Mouse (Mus musculus) T-cell, adult 2 months (primary cell): Measurements from ENCODE around the gene Sun5.
"Not testable (repeated sequence)": the region's sequence is repeated elsewhere in the genome, so short reads cannot be mapped to it uniquely, and the experiment has no call there.

Source experiments
- DNase-seq: peaks from one replicate; pipeline ENCODE4 v3.0.0; 2022; ENCODE audit warnings: low spot score

The Sun5 gene

GRCm38 (mm10) chr2:153870984-153871383 is at the start of gene Sun5:
TSS of gene Sun5 (minus strand) at chr2:153871084.
- DNase-seq, result no peak

- no peak for DNase-seq
These were observed 47.0 kb upstream of the Sun5 start, which contains the start of gene Bpifb3 for GRCm38 (mm10) chr2:153917930-153918329. TSS of gene Bpifb3 (plus strand) at chr2:153918230.

- DNase-seq, result no peak
These were observed 43.3 kb upstream of the Sun5 start for GRCm38 (mm10) chr2:153914151-153914550.

GRCm38 (mm10) chr2:153906626-153907025 is 35.7 kb upstream of the Sun5 start:
- DNase-seq, result no peak

GRCm38 (mm10) chr2:153902726-153903125 is 31.8 kb upstream of the Sun5 start:
- DNase-seq, result no peak

GRCm38 (mm10) chr2:153900088-153900487 is 29.2 kb upstream of the Sun5 start, which contains the start of gene Bpifb6:
TSS of gene Bpifb6 (plus strand) at chr2:153900388.
- no peak for DNase-seq

GRCm38 (mm10) chr2:153899111-153899510 is 28.2 kb upstream of the Sun5 start:
- DNase-seq, result no peak

- DNase-seq, result no peak
These were observed 3.9 kb upstream of the Sun5 start, which contains the start of gene Bpifb2 for GRCm38 (mm10) chr2:153874745-153875144. TSS of gene Bpifb2 (plus strand) at chr2:153875045.

- no peak for DNase-seq
These were observed 8.9 kb downstream of the Sun5 start for GRCm38 (mm10) chr2:153861960-153862359.

GRCm38 (mm10) chr2:153860715-153861114 is 10.2 kb downstream of the Sun5 start:
- DNase-seq, result no peak

GRCm38 (mm10) chr2:153860315-153860714 is 10.6 kb downstream of the Sun5 start:
- DNase-seq, result no peak

GRCm38 (mm10) chr2:153859581-153859980 is 11.3 kb downstream of the Sun5 start:
- no peak for DNase-seq

GRCm38 (mm10) chr2:153853544-153853943 is 17.3 kb downstream of the Sun5 start:
- no peak for DNase-seq

- peak; percentile 6 for DNase-seq
These were observed 19.9 kb downstream of the Sun5 start for GRCm38 (mm10) chr2:153851030-153851360.

- DNase-seq, result no peak
These were observed 20.4 kb downstream of the Sun5 start for GRCm38 (mm10) chr2:153850351-153851029.

- no peak for DNase-seq
These were observed 22.5 kb downstream of the Sun5 start for GRCm38 (mm10) chr2:153848389-153848788.

GRCm38 (mm10) chr2:153842854-153843253 is 28.0 kb downstream of the Sun5 start:
- no peak for DNase-seq

- no peak for DNase-seq
These were observed 37.6 kb downstream of the Sun5 start for GRCm38 (mm10) chr2:153833291-153833690.

- no peak for DNase-seq
These were observed 42.2 kb downstream of the Sun5 start for GRCm38 (mm10) chr2:153828704-153829103.

GRCm38 (mm10) chr2:153827171-153827830 is 43.6 kb downstream of the Sun5 start:
- DNase-seq, result no peak

GRCm38 (mm10) chr2:153825900-153826299 is 45.0 kb downstream of the Sun5 start:
- DNase-seq, result not testable (repeated sequence)

- no peak for DNase-seq
These were observed 46.3 kb downstream of the Sun5 start for GRCm38 (mm10) chr2:153824593-153824992.

GRCm38 (mm10) chr2:153822005-153822543 is 48.8 kb downstream of the Sun5 start:
- no peak for DNase-seq
